Mouse (Mus musculus) lung, postnatal 14 days (tissue): ENCODE data around the gene Nup205.

Experiments
- DNase-seq: peaks from one replicate; pipeline ENCODE4 v3.0.0; 2021

The Nup205 gene

GRCm38 (mm10) chr6:35251807-35252476 is 74.7 kb downstream of the Nup205 start:
- DNase-seq: no peak

- DNase-seq: peak; percentile 92
Measured at GRCm38 (mm10) chr6:35252477-35253346, 75.5 kb downstream of the Nup205 start.

- no peak for DNase-seq
Measured at GRCm38 (mm10) chr6:35253474-35253873, 76.3 kb downstream of the Nup205 start.

- no peak for DNase-seq
Measured at GRCm38 (mm10) chr6:35254136-35254904, 77.1 kb downstream of the Nup205 start.

GRCm38 (mm10) chr6:35255017-35255416 is 77.8 kb downstream of the Nup205 start:
- no peak for DNase-seq

- DNase-seq: peak; percentile 65
Measured at GRCm38 (mm10) chr6:35256691-35257090, 79.5 kb downstream of the Nup205 start.

- DNase-seq: no peak
Measured at GRCm38 (mm10) chr6:35257626-35258190, 80.5 kb downstream of the Nup205 start.

- DNase-seq: no peak
Measured at GRCm38 (mm10) chr6:35258922-35259321, 81.7 kb downstream of the Nup205 start.

- DNase-seq: no peak
Measured at GRCm38 (mm10) chr6:35259526-35259925, 82.3 kb downstream of the Nup205 start.

- no peak for DNase-seq
Measured at GRCm38 (mm10) chr6:35260531-35260930, 83.3 kb downstream of the Nup205 start.

- no peak for DNase-seq
Measured at GRCm38 (mm10) chr6:35265580-35266278, 88.5 kb downstream of the Nup205 start.

- no peak for DNase-seq
Measured at GRCm38 (mm10) chr6:35268711-35269110, 91.5 kb downstream of the Nup205 start.

GRCm38 (mm10) chr6:35269643-35270042 is 92.4 kb downstream of the Nup205 start:
- DNase-seq: no peak

- DNase-seq: peak; percentile 40
Measured at GRCm38 (mm10) chr6:35271094-35271855, 94.1 kb downstream of the Nup205 start.

- DNase-seq: no peak
Measured at GRCm38 (mm10) chr6:35271868-35272765, 94.9 kb downstream of the Nup205 start.

GRCm38 (mm10) chr6:35273391-35274082 is 96.3 kb downstream of the Nup205 start:
- no peak for DNase-seq

GRCm38 (mm10) chr6:35277903-35278587 is 100.8 kb downstream of the Nup205 start:
- DNase-seq: no peak

- no peak for DNase-seq
Measured at GRCm38 (mm10) chr6:35279306-35279705, 102.1 kb downstream of the Nup205 start.

- DNase-seq: peak; percentile 47
Measured at GRCm38 (mm10) chr6:35288114-35288761, 111.0 kb downstream of the Nup205 start.
